Mouse (Mus musculus) T-helper 1 cell (primary cell): ENCODE results near the gene Daglb.
"Not testable (repeated sequence)": the region's sequence is repeated elsewhere in the genome, so short reads cannot be mapped to it uniquely, and the experiment has no call there.

Experiments
- in situ Hi-C: fragments of 300-600 bp; cut with MboI, MseI; formaldehyde crosslinking; loops from one replicate; pipeline ENCODE4 v1.15.1; 2025; ENCODE audit warnings: high pct_unique_total_duplicates

Gene Daglb

DNA sequence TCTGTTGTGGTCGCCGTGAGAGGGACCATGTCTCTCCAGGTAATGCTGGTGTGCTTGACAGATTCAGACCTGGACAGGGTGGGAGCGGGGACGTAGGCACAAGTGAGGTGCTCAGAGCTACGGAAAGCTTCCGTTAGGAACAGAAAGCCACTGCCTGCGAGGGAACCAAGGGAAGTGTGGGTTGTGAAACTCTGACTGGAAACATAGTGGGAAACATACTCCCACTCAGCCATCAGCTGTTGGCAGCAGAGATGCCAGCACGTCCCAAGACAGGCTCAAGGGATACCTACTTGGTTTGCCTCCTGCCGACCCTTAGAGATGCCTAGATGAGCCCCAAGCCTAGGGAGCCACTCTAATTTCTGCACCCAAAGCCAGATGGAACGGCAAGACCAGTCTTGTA lies 22.8 kb downstream of the Daglb start:
- in situ Hi-C loops, result no loop called here

GRCm38 (mm10) chr5:143487998-143488397 lies 23.6 kb downstream of the Daglb start:
- in situ Hi-C loops, result no loop called here

GRCm38 (mm10) chr5:143489749-143490342 lies 25.5 kb downstream of the Daglb start:
- in situ Hi-C loops, result no loop called here

DNA sequence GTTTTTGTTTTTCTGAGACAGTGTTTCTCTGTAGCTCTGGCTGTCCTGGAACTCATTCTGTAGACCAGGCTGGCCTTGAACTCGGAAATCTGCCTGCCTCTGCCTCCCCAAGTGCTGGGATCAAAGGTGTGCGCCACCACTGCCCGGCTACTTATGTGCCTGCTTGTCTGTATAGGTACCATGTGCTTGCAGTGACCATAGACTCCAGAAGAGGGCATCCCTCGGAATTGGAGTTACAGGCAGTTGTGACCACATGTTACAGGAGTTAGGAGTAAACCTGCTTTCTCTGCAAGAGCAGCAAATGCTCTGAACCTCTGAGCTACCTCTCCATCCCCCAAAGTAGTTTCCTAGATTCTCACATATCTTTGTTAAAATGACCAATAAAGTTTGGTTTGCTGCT lies 27.4 kb downstream of the Daglb start:
- in situ Hi-C loops, result no loop called here

- in situ Hi-C loops, result no loop called here
Observed at GRCm38 (mm10) chr5:143493163-143493562, 28.8 kb downstream of the Daglb start.

GRCm38 (mm10) chr5:143495708-143496107 lies 31.3 kb downstream of the Daglb start:
- in situ Hi-C loops, result no loop called here

GRCm38 (mm10) chr5:143497451-143497850 lies 33.1 kb downstream of the Daglb start:
- in situ Hi-C loops, result no loop called here

GRCm38 (mm10) chr5:143499197-143499596 lies 34.8 kb downstream of the Daglb start:
- in situ Hi-C loops, result no loop called here

GRCm38 (mm10) chr5:143499686-143500085 lies 35.3 kb downstream of the Daglb start:
- in situ Hi-C loops, result no loop called here

GRCm38 (mm10) chr5:143500711-143501110 lies 36.3 kb downstream of the Daglb start:
- in situ Hi-C loops, result not testable (repeated sequence)

DNA sequence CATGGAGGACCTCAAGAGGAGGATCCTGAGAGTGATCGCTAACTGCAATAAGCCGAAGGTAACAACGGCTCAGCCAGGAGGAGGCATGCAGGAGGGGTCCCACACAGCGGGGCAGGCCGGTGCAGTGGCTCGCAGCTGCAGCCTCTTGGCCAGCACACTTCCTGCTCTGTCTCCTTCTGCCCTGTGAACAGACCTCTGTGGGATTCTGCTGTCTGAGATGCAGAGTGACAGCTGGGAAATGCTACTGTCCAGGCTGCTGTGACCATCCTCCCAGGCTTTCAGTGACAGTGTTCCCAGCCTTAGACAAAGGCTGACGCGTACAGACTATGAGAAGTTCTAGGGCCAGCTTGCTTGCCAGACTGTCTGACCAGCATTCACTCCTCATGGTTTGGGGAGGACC lies 36.8 kb downstream of the Daglb start:
- in situ Hi-C loops, result no loop called here

DNA sequence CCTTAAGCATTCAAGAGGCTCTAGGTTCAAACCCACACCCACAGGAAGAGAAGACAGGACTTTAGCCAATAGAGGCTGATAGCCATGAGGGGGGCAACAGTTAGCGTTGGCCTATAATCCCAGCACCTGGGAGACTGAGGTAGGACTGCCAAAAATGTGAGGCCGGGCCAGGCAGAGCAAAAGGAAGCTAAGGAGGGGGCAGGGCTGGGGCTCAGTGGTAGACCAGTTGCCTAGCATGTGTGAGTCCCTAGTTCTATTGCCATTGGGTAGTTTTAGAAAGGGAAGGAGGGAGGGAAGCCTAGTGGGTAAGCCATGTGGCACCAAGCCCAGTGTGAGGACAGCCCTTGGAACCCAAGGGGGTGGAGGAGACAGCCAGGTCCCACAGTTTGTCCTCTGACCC lies 37.3 kb downstream of the Daglb start:
- in situ Hi-C loops, result no loop called here

GRCm38 (mm10) chr5:143502899-143503557 lies 38.6 kb downstream of the Daglb start:
- in situ Hi-C loops, result no loop called here

GRCm38 (mm10) chr5:143503740-143504139 lies 39.4 kb downstream of the Daglb start:
- in situ Hi-C loops, result no loop called here

DNA sequence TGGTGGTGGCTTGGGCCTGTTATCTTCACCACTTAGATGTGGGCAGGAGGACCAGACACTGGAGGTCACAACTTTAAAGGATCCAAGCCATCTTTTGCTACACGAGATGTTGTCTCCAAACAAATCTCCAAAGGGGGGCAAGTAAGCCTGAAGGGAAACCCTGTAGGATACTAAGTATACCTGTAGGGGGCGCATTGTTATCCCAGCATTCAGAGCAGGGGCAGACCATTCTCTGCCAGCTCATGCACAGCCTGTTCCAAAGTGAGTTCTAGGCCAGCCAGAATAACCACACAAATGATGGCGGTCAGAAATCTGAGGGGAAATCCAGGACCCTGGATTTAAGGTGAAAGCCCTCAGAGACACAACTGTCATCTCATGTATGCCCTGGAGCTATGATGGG lies 40.1 kb downstream of the Daglb start:
- in situ Hi-C loops, result no loop called here

DNA sequence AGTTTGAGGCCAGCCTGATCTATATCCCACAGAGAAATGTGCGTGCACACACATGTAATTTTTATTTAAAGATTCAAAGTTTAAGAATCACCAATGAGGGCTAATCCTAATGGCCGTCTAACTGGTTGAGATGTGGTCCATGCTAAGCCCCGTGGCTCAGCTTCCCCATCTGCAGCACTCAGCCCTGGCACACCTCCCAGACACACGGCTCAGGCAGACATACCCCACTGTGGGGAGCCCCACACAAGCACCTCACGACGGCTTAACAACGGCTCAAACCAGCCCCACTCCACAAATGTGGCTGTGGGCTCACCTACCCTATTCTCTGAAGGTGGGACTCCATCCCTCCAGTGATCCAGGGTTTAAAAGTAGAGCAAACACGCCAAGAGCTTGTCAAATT lies 40.7 kb downstream of the Daglb start:
- in situ Hi-C loops, result no loop called here

DNA sequence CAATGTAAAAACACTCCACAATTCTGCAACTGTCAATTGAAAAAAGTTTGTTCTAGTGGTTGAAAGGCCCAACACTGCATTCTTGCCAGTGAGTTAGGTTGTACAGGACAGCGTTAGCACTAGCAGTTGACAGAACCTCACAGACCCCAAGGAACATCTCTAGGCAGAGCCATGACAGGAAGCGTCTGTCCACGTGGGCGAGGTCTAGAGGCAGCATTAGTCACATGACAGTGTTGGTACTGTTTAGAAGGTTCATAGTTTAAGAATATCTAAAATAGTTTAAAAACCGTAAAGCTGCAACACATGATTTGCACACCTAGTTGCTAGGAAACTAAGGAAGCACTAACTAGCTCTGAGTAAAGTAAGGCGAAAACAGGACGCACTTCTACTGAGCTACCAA lies 41.2 kb downstream of the Daglb start:
- in situ Hi-C loops, result no loop called here

- in situ Hi-C loops, result no loop called here
Observed at GRCm38 (mm10) chr5:143509294-143509693, 44.9 kb downstream of the Daglb start.

DNA sequence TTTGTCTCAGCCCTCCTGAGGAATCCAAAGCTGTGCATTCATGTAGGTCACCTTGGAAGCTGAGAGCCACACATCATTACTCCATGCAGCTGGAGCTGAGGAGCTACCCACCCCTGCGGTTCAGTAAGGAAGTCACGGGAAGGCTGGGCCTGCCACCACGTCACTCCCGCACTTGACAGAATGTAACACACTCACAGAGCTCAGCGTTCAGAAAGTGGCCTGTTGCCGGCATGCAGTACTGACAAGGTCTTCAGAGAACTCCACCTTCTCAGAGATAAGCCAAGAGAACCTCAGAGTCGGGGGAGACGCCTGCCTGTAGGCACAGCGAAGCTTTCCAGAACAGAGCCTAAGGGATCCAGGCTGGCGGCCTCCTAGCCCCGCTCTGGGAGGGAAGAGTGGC lies 45.4 kb downstream of the Daglb start:
- in situ Hi-C loops, result no loop called here

GRCm38 (mm10) chr5:143511577-143511976 lies 47.2 kb downstream of the Daglb start:
- in situ Hi-C loops, result no loop called here

GRCm38 (mm10) chr5:143512305-143512704 lies 47.9 kb downstream of the Daglb start:
- in situ Hi-C loops, result no loop called here

GRCm38 (mm10) chr5:143514878-143515277 lies 50.5 kb downstream of the Daglb start:
- in situ Hi-C loops, result no loop called here

DNA sequence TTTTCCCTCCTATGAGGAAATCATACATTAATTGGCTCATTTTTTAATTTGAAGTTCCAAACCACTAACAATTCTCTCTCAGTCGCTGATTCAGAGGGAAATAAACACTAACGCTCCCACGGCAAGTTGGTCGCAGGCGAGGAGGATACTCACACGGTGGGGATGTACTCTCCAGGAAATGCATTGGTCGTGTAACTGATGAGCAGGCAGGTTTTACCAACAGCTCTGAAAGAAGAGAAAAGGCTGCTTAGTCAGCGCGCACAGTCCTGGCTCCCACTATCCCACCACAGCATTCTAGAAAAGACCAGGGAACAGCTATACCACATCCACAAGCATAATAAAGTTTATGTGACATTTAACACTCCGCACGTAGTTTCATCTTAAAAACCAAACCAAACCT lies 52.6 kb downstream of the Daglb start:
- in situ Hi-C loops, result no loop called here

- in situ Hi-C loops, result no loop called here
Observed at GRCm38 (mm10) chr5:143517436-143517835, 53.1 kb downstream of the Daglb start.
